Mouse (Mus musculus) liver, embryonic 14 days (tissue): ENCODE data around the gene Ubl3. TPM values are rescaled to one million over a fixed set of nuclear protein-coding genes. Genes with fewer than 3 reads are reported as not detected.

Experiments
- polyA plus RNA-seq: library from polyadenylated mRNA; depleted of rRNA; stranded (reverse); fragments of >200 nt; gene quantifications from 2 replicates; pipeline ENCODE4 v1.2.3, GENCODE M21; 2012; rRNA removed

Ubl3 gene
- polyA plus RNA-seq = 6.4 and 6.8 TPM in 2 replicates

DNA sequence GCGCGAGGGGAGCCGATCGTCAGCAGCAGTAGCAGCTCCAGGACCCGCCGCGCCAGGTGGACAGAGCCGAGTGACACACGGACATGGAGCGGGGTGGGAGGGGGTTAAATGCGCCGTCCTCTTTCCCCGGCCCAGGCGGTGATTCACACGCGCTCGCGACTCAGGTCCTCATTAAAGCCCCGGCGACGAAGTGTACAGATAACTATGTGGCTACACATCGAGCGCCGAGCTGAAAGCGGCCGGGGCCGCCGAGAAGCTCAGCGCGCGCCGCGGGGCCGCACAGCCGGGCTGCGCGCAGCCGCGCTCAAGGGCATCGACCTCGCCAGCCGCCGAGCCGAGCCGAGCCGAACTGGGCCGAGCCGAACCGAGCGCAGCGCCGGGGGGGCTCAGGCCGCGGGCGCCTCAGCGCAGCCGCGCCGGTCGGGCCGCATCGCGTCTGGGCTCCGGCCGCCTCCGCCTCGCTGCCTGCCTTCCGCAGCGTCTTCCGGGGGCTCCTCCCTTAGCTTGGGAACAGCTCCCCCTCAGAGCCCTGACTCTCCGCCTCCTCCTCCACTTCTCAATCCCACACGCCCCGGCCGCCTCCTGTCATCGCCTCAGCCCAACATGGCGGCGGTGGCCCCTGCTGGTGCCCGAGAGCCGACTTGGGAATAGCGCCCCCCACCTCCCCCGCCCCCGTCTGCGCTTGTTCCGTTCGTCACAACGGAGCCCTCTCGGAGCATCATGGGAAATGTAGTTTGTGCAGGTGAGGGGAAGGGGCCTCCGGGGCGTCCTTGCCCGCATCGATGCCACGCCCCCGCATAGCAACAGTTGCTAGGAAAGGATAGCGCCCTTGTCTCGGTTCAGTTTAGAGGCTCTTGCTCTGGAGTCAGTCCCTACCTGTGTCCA is at the start of gene Ubl3:
Gene Ubl3, minus strand, starts transcription at position 603 of the 885 bp plus-strand sequence.

Other genes starting within 250 kb of the Ubl3 start
- 4.6 and 4.7 TPM in 2 replicates for gene Slc7a1, start 152.9 kb downstream of the Ubl3 start, polyA plus RNA-seq